Mouse (Mus musculus) CH12.LX (cell line): ENCODE measurements around the gene Camkmt.

ENCODE experiments used
- CTCF ChIP-seq, 2 experiments: IDR thresholded peaks in 1 of 2; conservative IDR thresholded peaks in 1 of 2; 2 replicates each; pipeline ENCODE4 v1.5.1; 2011 to 2012; ENCODE audit warnings: low read depth in 2 of 2, low read length in 2 of 2, improper control_type of control experiment in 1 of 2, inconsistent platforms in 1 of 2, mild to moderate bottlenecking in 1 of 2, moderate library complexity in 1 of 2
- MAZ ChIP-seq: IDR thresholded peaks from 2 replicates; pipeline ENCODE4 v1.6.1; 2012; ENCODE audit warnings: low read depth, mild to moderate bottlenecking, inconsistent platforms, low read length, improper control_type of control experiment, moderate library complexity
- POLR2A ChIP-seq: IDR thresholded peaks from 2 replicates; pipeline ENCODE4 v1.6.1; 2011; ENCODE audit warnings: low read depth, mild to moderate bottlenecking, improper control_type of control experiment, low read length
- USF1 ChIP-seq: IDR thresholded peaks from 2 replicates; pipeline ENCODE4 v1.6.1; 2014; ENCODE audit warnings: low read depth, mild to moderate bottlenecking, inconsistent platforms, low read length, improper control_type of control experiment
- ZC3H11A ChIP-seq: IDR thresholded peaks from 2 replicates; pipeline ENCODE4 v1.6.1; 2012; ENCODE audit warnings: low read depth, mild to moderate bottlenecking, inconsistent platforms, low read length, improper control_type of control experiment
- ZKSCAN1 ChIP-seq: IDR thresholded peaks from 2 replicates; pipeline ENCODE4 v1.6.1; 2012; ENCODE audit warnings: low read depth, inconsistent platforms, low read length, improper control_type of control experiment, borderline replicate concordance

GRCm38 (mm10) chr17:85072383-85072782, 18.0 kb upstream of the Camkmt start:
- TF ChIP-seq CTCF (conservative IDR thresholded peaks at IDR 0.05 in 1 of 2, IDR thresholded peaks at IDR 0.05 in 1 of 2; ENCODE audit: low read depth in 2 of 2, low read length in 2 of 2): no peak
- TF ChIP-seq ZC3H11A: no peak
- TF ChIP-seq POLR2A: no peak
- TF ChIP-seq ZKSCAN1: no peak
- no peak for TF ChIP-seq MAZ
- TF ChIP-seq USF1: no peak
